Mouse (Mus musculus): ENCODE results near the gene Numb. TPM values are rescaled to one million over a fixed set of nuclear protein-coding genes. Genes with fewer than 3 reads are reported as not detected.
"Not testable (repeated sequence)": the region's sequence is repeated elsewhere in the genome, so short reads cannot be mapped to it uniquely, and the experiment has no call there.

Numb gene
- 10 to 100 TPM; 29.5 to 36.3 TPM for total RNA-seq (2021)

DNA sequence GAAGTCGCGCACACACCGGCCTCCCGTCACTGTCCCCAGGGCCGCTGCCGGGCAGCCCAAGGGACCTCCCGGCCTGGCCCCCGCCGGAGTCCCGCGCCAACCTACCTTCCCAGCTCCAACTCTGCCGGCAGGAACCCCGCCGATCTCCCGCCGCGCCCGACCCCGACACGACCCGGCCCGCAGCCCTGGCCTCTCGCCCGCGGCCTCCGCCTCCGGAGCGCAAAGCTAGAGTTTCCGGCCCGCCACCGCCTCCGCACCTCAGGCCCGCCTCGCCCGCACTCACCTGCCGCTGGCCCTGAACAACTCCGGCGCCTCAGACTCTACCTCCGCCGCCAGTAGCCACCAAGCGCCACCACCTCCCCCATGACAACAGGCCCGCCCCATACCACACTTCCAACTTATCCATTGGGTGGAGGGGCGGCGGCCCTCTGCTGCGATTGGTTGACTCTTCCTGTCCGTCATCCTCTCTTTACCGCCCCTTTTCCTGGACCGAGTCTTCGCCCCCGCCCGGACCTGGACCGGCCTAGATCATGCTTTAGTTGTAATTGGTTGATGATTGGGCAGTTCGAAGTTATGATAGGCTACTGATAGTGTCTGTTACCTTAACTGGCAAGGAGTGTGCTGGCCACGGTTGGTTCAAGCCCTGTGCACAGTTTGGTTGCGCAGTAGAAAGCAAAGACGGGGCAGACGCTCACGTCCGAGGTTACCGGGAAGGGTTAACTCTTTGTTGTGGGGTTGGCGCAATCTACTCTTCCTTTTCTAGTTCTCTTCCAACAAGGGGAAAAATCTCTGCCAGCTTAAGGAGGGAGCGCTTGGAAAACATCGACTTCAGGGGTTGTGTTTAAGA is at the start of gene Numb:
Numb (minus strand) TSS at position 400 of the 847 bp plus-strand sequence.
- peak; percentile 99 for DNase-seq (ENCODE audit: low spot score)
- intact Hi-C loops (cut with DNase I), result loop anchor here (2.0 kb wide), 1 partner anchor 29 kb away; the partner anchor contains the start of gene Riox1

DNA sequence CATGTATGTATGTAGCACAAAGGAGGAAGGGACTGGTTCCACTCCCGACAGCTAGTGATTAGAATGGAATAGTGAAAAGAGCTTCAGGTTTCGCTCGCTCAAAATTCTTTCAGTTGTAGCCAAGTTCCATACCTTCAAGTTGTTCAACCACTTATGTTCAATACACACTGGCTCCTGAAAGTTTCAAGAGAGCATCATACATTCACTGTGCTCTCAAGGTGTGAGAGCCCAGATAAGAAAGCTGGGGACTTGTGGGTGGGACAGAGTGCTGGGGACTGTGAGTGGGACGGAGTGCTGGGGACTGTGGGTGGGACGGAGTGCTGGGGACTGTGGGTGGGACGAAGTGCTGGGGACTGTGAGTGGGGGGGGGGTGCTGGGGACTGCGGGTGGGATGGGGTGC is 43.5 kb upstream of the Numb start:
- intact Hi-C loops (cut with DNase I), result no loop called here
- DNase-seq (ENCODE audit: low spot score), result no peak

DNA sequence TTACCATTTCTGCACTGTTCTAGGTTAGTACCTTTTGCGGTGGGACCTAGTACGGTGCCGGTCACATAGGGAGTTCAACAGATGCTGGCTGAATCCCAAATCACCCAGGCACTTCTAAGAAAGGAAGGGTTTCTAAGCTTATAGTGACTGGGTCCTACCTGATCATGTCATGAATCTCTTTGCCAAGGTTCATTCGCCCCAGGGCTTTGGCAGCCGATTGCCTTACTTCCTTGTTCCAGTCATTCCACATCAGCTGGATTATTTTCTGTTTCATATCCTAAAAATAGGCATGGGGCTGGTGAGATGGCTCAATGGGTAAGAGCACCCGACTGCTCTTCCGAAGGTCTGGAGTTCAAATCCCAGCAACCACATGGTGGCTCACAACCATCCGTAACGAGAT is 36.5 kb upstream of the Numb start:
- intact Hi-C loops (cut with DNase I), result no loop called here
- DNase-seq (ENCODE audit: low spot score), result no peak

DNA sequence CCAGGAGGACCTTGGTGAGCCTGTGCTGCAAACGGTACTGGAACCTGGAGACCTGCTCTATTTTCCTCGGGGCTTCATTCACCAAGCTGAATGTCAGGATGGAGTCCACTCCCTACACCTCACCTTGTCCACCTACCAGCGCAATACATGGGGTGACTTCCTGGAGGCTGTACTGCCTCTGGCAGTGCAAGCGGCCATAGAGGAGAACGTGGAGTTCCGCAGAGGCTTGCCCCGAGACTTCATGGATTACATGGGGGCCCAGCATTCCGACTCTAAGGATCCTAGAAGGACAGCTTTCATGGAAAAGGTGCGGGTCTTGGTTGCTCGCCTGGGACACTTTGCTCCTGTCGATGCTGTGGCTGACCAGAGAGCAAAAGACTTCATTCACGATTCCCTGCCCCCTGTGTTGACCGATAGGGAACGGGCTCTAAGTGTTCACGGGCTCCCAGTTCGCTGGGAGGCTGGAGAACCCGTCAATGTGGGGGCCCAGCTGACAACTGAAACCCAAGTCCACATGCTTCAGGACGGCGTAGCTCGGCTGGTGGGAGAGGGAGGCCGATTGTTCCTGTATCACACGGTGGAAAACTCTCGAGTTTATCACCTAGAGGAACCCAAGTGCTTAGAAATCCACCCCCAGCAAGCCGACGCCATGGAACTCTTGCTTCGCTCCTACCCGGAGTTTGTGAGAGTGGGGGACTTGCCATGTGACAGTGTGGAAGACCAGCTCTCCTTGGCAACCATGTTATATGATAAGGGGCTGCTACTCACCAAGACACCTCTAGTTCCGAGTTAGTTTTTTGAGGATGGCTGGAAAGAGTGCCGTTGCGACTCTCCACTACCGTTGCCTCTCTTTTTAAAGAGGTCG is 30.2 kb upstream of the Numb start:
- intact Hi-C loops (cut with DNase I), result loop anchor here (2.0 kb wide), 1 partner anchor 31 kb away; the partner anchor contains the start of gene Numb
- no peak for DNase-seq (ENCODE audit: low spot score)

DNA sequence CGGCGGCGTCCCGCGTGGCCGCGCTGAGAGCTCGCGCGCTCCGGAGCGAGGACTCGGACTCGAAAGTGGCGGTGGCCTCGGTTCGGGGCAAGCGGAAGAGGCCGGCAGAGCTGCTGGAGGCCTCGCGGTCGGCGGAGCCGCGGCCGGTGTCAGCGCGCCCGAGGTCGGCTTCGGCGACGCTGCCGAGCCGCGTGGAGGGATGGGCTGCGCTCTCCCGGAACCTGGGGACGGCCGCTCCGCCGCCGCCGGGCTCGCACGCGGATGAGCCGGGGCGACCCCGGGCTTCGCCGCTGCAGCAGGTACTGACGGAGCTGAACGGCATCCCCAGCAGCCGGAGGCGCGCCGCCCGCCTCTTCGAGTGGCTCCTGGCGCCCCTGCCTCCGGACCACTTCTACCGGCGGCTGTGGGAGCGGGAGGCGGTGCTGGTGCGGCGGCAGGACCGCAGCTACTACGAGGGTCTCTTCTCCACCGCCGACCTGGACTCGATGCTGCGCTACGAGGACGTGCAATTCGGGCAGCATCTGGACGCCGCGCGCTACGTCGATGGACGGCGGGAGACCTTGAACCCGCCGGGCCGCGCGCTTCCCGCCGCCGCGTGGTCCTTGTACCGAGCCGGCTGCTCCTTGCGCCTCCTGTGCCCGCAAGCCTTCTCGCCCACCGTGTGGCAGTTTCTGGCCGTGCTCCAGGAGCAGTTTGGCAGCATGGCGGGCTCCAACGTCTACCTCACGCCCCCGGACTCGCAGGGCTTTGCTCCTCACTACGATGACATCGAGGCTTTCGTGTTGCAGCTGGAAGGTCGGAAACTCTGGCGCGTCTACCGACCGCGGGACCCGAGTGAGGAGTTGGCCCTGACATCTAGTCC is 29.3 kb upstream of the Numb start:
- intact Hi-C loops (cut with DNase I), result loop anchor here (2.0 kb wide), 1 partner anchor 30 kb away; the partner anchor contains the start of gene Numb

DNA sequence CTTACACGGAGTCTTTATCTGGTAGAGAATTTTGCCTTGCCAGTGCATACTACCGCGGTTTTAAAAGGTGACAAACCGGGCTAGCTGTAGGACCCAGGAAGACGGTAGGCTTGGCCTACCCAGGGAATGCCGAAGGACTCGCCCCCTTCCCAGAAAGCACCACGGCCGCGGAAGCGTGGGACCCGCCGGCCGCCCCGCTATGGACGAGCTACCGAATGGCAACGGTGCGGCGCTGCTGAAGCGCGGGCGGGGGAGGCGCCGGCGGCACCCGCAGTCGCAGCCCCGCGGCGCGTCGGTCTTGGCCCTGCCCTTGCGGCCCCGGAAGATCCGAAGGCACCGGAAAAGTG is 28.7 kb upstream of the Numb start, which contains the start of gene Riox1:
Riox1 (plus strand) TSS at position 116 of the 347 bp plus-strand sequence.
- intact Hi-C loops (cut with DNase I), result loop anchor here (2.0 kb wide), 1 partner anchor 30 kb away; the partner anchor contains the start of gene Numb
- peak; percentile 72 for DNase-seq (ENCODE audit: low spot score)

More for the DNA sequence above, 29.3 kb upstream of the Numb start:
- no peak for DNase-seq (ENCODE audit: low spot score)

DNA sequence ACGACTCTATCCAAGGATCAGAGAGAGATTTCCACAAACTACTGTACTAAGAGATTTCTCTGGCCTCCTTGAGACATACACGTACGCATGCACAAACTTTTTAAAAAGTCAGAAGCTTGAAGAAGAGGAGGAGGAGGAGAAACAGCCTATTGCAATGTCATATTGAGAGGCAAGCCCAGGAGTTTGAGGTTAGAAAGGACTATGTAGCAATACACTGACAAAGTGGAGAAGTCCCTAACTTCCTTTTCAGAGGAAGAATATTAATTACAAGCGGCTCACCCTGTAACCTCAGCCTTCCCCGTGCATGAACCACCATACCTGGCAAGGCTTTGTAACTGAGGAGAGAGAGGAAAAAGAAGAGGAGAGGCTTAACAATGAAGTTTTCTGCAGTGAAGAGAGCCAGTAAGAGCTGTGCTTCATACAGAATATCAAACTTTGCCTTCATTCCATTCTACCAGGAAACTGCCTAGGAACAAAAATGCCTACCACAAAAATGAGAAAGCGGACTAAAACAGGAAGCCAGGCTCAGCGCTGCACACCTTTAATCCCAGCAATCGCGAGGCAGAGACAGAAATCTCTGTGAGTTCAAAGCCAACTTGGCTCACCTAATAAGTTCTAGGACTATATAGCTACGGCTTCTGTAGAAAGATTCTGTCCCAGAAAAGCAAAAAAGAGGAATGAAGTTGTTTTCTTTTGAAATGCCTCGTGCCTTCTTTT is 28.2 kb upstream of the Numb start:
- intact Hi-C loops (cut with DNase I), result loop anchor here (2.0 kb wide), 1 partner anchor 29 kb away; the partner anchor contains the start of gene Numb

DNA sequence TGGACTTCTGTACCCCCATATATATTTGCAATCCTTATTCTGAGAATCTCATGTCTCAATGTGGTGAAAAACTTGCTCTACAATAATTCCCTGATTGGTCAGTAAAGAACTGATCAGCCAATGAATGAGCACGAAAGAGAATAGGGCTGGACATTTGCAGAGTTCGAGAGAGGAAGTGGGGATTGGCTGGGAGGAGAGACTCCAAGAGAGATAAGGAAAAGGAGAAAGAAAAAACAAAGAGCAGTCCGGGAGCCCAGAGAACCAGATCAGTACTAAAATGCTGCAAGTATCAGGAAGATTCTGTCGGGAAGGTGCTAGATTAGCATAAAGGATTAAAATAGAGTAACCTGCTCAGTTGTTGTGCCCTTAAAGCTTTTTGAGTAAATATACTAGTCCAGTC is 27.3 kb upstream of the Numb start:
- no peak for DNase-seq (ENCODE audit: low spot score)
- intact Hi-C loops (cut with DNase I), result no loop called here

More for the DNA sequence above, 28.2 kb upstream of the Numb start:
- no peak for DNase-seq (ENCODE audit: low spot score)

DNA sequence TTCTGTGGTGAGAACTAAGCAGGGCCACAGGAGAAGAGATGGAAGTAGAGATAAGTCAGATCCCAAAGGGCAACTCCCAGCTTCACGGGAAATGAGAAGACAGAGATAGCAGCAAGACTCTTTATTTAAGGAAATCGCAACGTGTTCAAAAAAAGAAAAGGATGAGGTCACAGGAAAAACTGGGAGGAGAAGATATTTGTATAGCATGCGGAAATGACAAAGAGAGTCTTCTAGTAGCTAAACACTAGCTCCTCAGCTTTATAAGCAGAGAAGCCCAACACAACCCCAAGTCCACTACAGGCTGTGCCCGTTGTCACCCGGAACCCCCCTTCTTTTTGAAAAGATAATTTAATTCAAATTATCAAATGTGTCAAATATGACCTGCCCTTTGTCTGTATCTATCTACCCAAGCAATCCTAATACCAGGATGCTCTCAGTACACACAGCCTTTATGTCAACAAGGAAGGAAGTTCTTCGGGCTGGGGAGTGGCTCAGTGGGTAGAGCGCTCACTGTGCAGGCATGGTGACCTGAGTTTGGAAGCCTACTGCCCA is 25.6 kb upstream of the Numb start:
- intact Hi-C loops (cut with DNase I), result no loop called here
- no peak for DNase-seq (ENCODE audit: low spot score)

DNA sequence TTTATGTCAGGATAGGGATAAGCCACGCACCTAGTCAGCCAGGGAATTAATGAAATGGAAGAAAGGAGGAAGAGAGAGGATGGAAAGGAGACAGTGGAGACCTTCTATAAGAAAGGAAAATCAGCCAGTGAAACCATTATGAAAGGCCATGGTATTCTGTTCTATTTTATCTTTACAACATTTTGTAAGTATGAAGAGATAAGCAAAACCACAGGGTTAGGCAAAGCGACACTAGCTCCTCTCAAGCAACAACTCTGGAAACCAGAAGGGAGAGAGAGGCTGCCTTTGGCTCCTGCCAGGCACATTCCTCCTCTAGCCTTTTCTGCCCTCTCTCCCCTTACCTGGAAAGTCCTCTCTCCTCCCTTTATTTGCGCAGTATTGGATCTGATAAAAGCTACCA is 20.2 kb upstream of the Numb start:
- intact Hi-C loops (cut with DNase I), result no loop called here
- no peak for DNase-seq (ENCODE audit: low spot score)

DNA sequence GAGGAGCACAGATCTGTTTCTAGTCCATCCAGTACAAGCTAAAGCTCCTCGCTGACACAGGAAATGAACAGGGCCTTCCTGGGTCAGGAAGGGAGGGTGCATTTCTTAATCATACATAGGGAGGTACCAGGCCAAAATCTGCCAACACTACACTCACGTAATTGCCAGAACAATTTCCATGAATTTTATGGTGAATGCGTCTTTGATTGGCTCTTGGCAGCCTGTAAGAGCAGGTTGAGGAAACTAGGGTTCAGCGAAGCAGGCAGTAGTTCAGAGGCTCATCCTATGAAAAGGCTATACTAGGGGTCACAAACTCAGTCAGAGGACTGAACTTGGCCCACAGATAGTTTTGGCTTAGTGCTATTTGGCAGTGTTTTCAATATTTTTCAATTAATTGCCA is 18.3 kb upstream of the Numb start:
- DNase-seq (ENCODE audit: low spot score), result no peak
- intact Hi-C loops (cut with DNase I), result no loop called here

DNA sequence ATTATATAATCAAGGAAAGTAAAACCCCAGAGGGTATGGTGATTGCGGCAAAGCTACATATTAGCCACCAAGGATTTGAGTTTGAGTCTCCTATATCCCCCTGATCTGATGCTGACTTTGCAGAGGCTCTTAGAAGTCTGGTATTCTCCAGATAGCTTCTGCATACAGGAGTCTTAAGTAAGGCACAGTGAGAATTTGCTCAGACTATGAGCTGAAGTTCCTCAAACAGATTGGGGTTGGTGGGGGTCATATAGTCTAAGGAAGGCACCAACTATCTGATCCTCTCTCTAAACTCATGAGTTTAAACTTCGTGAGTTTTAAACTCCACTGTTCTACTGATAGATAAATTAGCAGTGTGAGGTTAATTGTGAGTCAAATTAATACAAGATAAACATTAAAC is 17.6 kb upstream of the Numb start:
- intact Hi-C loops (cut with DNase I), result no loop called here
- DNase-seq (ENCODE audit: low spot score), result no peak

DNA sequence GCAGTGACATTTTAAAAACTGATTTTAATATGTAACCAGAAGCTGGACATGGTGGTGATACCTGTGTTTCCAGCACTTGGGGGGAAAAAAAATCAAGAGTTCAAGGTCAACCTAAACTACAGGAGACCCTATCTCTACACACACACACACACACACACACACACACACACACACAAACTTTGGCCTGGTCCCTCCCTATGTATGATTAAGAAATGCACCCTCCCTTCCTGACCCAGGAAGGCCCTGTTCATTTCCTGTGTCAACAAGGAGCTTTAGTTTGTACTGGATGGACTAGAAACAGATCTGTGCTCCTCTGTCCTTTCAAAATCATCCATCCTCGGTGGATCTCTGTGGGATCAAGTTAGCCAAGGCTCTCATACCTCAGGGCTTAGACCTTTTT is 16.9 kb upstream of the Numb start:
- DNase-seq (ENCODE audit: low spot score); intact Hi-C loops (cut with DNase I): not testable (repeated sequence)

DNA sequence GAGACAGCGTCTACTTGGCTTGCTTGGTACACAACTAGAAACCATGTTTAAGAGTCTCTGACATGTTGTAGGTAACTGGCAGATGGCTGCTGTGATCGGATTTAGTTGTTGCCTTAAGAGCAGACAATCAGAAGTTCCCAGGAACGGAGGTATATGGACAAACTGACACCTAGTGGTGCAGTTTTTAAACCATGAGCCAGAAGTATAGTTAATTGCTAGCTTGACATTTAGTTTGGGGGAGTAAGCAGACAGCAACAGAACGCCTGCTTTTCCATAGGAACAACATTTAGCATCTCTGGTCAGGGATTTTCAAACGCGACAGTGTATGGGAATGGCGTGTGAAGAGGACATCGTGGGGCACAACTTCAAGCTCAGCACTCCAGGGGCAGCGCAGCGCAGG is 15.9 kb upstream of the Numb start:
- DNase-seq (ENCODE audit: low spot score), result no peak
- intact Hi-C loops (cut with DNase I), result loop anchor here (2.0 kb wide), 1 partner anchor 225 kb away; no protein-coding TSS in a partner anchor

DNA sequence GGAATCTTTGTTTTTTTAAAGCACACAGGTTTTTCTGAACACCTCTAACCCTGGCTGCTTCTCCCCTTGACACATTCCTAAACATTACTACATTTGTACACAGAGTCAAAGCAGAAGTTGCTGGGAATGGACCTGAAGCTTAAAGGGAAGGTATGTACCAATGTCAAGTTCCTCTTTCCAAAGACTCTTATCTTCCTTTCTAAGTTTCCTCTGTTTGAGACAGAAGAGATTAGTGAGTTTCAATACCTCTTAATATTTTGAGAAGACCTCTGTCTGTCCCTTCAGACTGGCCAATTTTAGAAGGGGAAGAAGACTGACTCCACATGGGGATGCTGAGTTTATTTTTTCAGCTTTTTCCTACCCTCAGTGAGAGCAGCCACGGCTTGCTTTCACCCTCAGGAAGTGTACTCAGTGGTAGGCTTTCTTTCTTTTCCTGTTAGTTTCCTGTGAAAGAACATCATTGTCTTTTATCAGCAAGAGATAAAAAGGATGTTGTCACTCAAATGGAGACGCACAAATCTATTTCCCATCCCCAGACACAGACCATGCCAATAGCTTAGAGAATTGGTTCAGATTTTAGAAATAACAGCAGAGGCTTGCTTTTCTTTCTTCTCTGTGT is 7.6 kb upstream of the Numb start:
- intact Hi-C loops (cut with DNase I), result no loop called here
- DNase-seq (ENCODE audit: low spot score), result no peak

DNA sequence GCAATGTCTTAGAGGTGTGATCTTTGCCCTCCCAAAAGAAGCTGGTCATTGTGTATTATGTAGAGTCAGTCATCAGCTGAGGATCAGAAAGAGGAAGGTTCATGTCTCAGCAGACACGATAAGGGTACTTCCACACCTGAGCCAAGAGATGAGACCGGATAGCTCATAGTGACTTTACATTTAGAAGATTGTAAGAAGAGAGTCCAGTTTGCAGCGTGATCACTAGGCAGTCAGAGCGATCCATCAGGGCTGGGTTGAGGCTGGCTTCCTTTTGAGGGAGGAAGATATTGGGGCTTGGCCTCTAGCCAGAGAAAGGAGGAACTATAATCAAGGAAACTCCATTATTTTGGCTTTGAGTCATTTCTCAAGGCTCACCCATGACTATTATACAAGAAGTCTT is 6.0 kb upstream of the Numb start:
- intact Hi-C loops (cut with DNase I), result no loop called here
- no peak for DNase-seq (ENCODE audit: low spot score)

DNA sequence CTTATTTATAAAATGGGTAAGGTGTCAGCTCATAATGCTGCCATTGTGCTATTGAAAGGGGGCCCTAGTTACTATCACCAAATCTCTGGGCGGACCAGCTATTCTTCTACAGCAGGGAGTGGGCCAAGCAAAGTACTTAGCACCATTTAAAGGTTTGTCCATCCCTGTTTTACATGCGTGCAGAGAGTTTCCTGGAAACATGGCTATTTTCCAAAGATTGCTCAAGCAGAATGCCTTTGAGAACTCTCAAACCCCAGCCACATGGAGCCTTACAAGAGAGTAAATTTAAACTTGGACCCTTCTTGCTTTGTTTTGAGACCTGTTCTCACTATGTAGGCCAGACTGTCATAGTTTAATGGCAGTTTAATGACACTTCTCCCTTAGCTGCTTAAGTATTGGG is 4.3 kb upstream of the Numb start:
- no peak for DNase-seq (ENCODE audit: low spot score)
- intact Hi-C loops (cut with DNase I), result no loop called here

DNA sequence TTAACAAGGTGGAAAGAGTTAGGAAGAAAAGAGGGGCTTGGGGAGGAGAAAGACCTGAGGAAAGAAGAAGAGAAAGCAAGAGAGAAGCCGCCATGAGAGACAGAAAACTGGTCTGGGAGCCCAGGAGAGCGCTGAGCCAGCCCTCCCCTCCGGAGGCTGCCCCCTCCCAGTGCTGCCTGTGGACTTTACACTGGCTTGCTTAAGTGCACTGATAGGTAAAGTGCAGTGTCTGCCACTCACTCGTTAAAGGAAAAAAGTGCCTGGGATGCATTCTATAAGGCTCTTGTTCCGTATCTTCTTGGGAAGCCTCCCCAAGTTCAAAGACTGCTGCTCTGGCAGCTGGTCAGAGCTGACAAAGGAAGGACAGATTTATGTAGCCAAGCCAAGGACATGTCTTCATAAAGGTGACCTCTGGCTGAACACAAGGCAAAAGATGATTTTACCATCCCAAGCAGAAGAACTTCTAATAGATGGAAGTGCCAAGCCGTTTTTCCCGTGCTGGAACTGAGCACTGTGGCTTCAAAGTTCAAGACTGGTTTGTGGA is 3.5 kb upstream of the Numb start:
- intact Hi-C loops (cut with DNase I), result no loop called here
- no peak for DNase-seq (ENCODE audit: low spot score)
